Mouse (Mus musculus) hindbrain, embryonic 11.5 days (tissue): ENCODE measurements around the gene Tenm4. TPM values are rescaled to one million over a fixed set of nuclear protein-coding genes. Genes with fewer than 3 reads are reported as not detected.

Experiments used
- ATAC-seq: fragments of 200-750 bp; cut with Nextera tagmentation; 2 replicates; pipeline ENCODE4 v1.8.0; 2017; ENCODE audit warnings: mild to moderate bottlenecking, moderate TSS enrichment, moderate library complexity; ENCODE audit not compliant: low FRiP score
- DNase-seq: peaks from one replicate; pipeline ENCODE4 v3.0.0-alpha.2; 2015; ENCODE audit warnings: low spot score
- H3K27ac ChIP-seq: fragments of 300-500 bp; sonication (generic); 2 replicates; pipeline ENCODE4 v1.5.1; 2014; ENCODE audit warnings: mild to moderate bottlenecking, low read depth, low read length
- H3K27me3 ChIP-seq: fragments of 300-500 bp; sonication (generic); 2 replicates; pipeline ENCODE4 v1.6.1; 2014; ENCODE audit warnings: mild to moderate bottlenecking, low read length, moderate library complexity, mixed read lengths; ENCODE audit not compliant: control insufficient read depth, insufficient read depth
- H3K36me3 ChIP-seq: fragments of 300-500 bp; sonication (generic); 2 replicates; pipeline ENCODE4 v1.6.1; 2014; ENCODE audit warnings: mild to moderate bottlenecking, low read length, moderate library complexity, mixed read lengths; ENCODE audit not compliant: control insufficient read depth, insufficient read depth
- H3K4me1 ChIP-seq: fragments of 300-500 bp; sonication (generic); replicated peaks from 2 replicates; pipeline ENCODE4 v1.6.1; 2014; ENCODE audit warnings: low read length, mixed read lengths; ENCODE audit not compliant: control insufficient read depth, insufficient read depth
- H3K4me2 ChIP-seq: fragments of 300-500 bp; sonication (generic); replicated peaks from 2 replicates; pipeline ENCODE4 v1.6.1; 2014; ENCODE audit warnings: mild to moderate bottlenecking, low read depth, low read length
- H3K4me3 ChIP-seq: fragments of 300-500 bp; sonication (generic); 2 replicates; pipeline ENCODE4 v1.5.1; 2014; ENCODE audit warnings: low read depth, low read length
- H3K9ac ChIP-seq: fragments of 300-500 bp; sonication (generic); 2 replicates; pipeline ENCODE4 v1.6.1; 2014; ENCODE audit warnings: low read depth, low read length
- H3K9me3 ChIP-seq: fragments of 300-500 bp; sonication (generic); 2 replicates; pipeline ENCODE4 v1.6.1; 2016; ENCODE audit warnings: low read length; ENCODE audit not compliant: control insufficient read depth
- WGBS: fragments of 180-500 bp; shearing (Covaris S2); extraction: QIAGEN DNeasy Blood & Tissue Kit; methylation state at CpG from one replicate; pipeline ENCODE4 v1.1.7; 2014; 5-methylcytosine and 5-hydroxymethylcytosine counted together
- polyA plus RNA-seq: library from polyadenylated mRNA; unstranded; fragments of >200 nt; fragmentation: Nextera tagmentation; extraction: Ambion mirVana; gene quantifications from 2 replicates; pipeline ENCODE4 v1.2.1, GENCODE M21; 2014

The Tenm4 gene
- polyA plus RNA-seq, 1 experiment from 2014 or later = 24.0 TPM

- H3K4me2 ChIP-seq = no peak overlapping the region
- no peaks in the 10 kb centered on the region for H3K9me3 ChIP-seq
- DNase-seq (no peak), ATAC-seq (no peak)
- no peaks in the 10 kb centered on the region for H3K27me3 ChIP-seq
- no peak overlapping the region for H3K9ac ChIP-seq
- no peak overlapping the region for H3K27ac ChIP-seq
- WGBS = 78% methylated on average over 1 of the region's 1 CpGs
- no peaks in the 10 kb centered on the region for H3K4me1 ChIP-seq
- no peak overlapping the region for H3K4me3 ChIP-seq
- H3K36me3 ChIP-seq = no peaks in the 10 kb centered on the region
These were observed 73.8 kb downstream of the Tenm4 start for GRCm38 (mm10) chr7:96244796-96245195.

GRCm38 (mm10) chr7:96259630-96260029 is 88.6 kb downstream of the Tenm4 start:
- no peak for DNase-seq
- 81% methylated on average over 6 of the region's 6 CpGs for WGBS

GRCm38 (mm10) chr7:96262182-96262581 is 91.1 kb downstream of the Tenm4 start:
- no peaks in the 10 kb centered on the region for H3K9me3 ChIP-seq
- no peak for ATAC-seq
- DNase-seq = no peak
- no peaks in the 10 kb centered on the region for H3K4me1 ChIP-seq
- no peaks in the 10 kb centered on the region for H3K36me3 ChIP-seq
- no peak overlapping the region for H3K4me2 ChIP-seq
- H3K9ac ChIP-seq = no peak overlapping the region
- H3K27me3 ChIP-seq = no peaks in the 10 kb centered on the region
- no peak overlapping the region for H3K27ac ChIP-seq
- no peak overlapping the region for H3K4me3 ChIP-seq

More at GRCm38 (mm10) chr7:96259630-96260029, 88.6 kb downstream of the Tenm4 start:
- Histone ChIP-seq H3K36me3 (no peaks in the 10 kb centered on the region), H3K4me1 (no peaks in the 10 kb centered on the region), H3K27ac (no peak overlapping the region), H3K27me3 (no peaks in the 10 kb centered on the region), H3K4me2 (no peak overlapping the region), H3K9ac (no peak overlapping the region), H3K9me3 (no peaks in the 10 kb centered on the region), H3K4me3 (no peak overlapping the region)
- ATAC-seq = no peak

- H3K4me2 ChIP-seq = no peak overlapping the region
- H3K9me3 ChIP-seq = no peaks in the 10 kb centered on the region
- H3K27me3 ChIP-seq = no peaks in the 10 kb centered on the region
- H3K36me3 ChIP-seq = no peaks in the 10 kb centered on the region
- no peak overlapping the region for H3K27ac ChIP-seq
- H3K9ac ChIP-seq = no peak overlapping the region
- ATAC-seq = no peak
- H3K4me1 ChIP-seq = no peaks in the 10 kb centered on the region
- no peak for DNase-seq
- H3K4me3 ChIP-seq = no peak overlapping the region
- 92% methylated on average over 1 of the region's 1 CpGs for WGBS
These were observed 94.9 kb downstream of the Tenm4 start for GRCm38 (mm10) chr7:96265941-96266340.

GRCm38 (mm10) chr7:96267266-96267665 is 96.2 kb downstream of the Tenm4 start:
- Histone ChIP-seq H3K9me3 (no peaks in the 10 kb centered on the region), H3K27ac (no peak overlapping the region), H3K36me3 (no peaks in the 10 kb centered on the region), H3K27me3 (no peaks in the 10 kb centered on the region), H3K4me2 (no peak overlapping the region), H3K9ac (no peak overlapping the region), H3K4me3 (no peak overlapping the region), H3K4me1 (no peaks in the 10 kb centered on the region)
- no peak for DNase-seq
- WGBS = 60% methylated on average over 6 of the region's 6 CpGs
- no peak for ATAC-seq

- ATAC-seq (no peak), DNase-seq (no peak)
- Histone ChIP-seq H3K36me3 (no peaks in the 10 kb centered on the region), H3K9ac (no peak overlapping the region), H3K27ac (no peak overlapping the region), H3K27me3 (no peaks in the 10 kb centered on the region), H3K4me2 (no peak overlapping the region), H3K4me3 (no peak overlapping the region), H3K4me1 (no peaks in the 10 kb centered on the region), H3K9me3 (no peaks in the 10 kb centered on the region)
- WGBS = 66% methylated on average over 4 of the region's 4 CpGs
These were observed 99.6 kb downstream of the Tenm4 start for GRCm38 (mm10) chr7:96270684-96271083.

- Histone ChIP-seq H3K4me1 (no peaks in the 10 kb centered on the region), H3K9me3 (no peaks in the 10 kb centered on the region), H3K36me3 (no peaks in the 10 kb centered on the region), H3K4me3 (no peak overlapping the region), H3K9ac (no peak overlapping the region), H3K27ac (no peak overlapping the region), H3K4me2 (no peak overlapping the region), H3K27me3 (no peaks in the 10 kb centered on the region)
- no peak for ATAC-seq
- DNase-seq = no peak
- WGBS = 59% methylated on average over 3 of the region's 3 CpGs
These were observed 101.0 kb downstream of the Tenm4 start for GRCm38 (mm10) chr7:96272068-96272467.

GRCm38 (mm10) chr7:96274486-96274885 is 103.4 kb downstream of the Tenm4 start:
- H3K4me3 ChIP-seq = no peak overlapping the region
- no peak overlapping the region for H3K27ac ChIP-seq
- H3K4me1 ChIP-seq = no peaks in the 10 kb centered on the region
- DNase-seq (no peak), ATAC-seq (no peak)
- H3K4me2 ChIP-seq = no peak overlapping the region
- H3K27me3 ChIP-seq = no peaks in the 10 kb centered on the region
- H3K36me3 ChIP-seq = no peaks in the 10 kb centered on the region
- no peak overlapping the region for H3K9ac ChIP-seq
- WGBS = 71% methylated on average over 2 of the region's 2 CpGs
- H3K9me3 ChIP-seq = no peaks in the 10 kb centered on the region

- 72% methylated on average over 10 of the region's 10 CpGs for whole genome bisulfite sequencing
- Histone ChIP-seq H3K27ac (no peak overlapping the region), H3K9me3 (no peaks in the 10 kb centered on the region), H3K4me3 (no peak overlapping the region), H3K9ac (no peak overlapping the region), H3K27me3 (no peaks in the 10 kb centered on the region), H3K4me2 (no peak overlapping the region), H3K36me3 (no peaks in the 10 kb centered on the region), H3K4me1 (no peaks in the 10 kb centered on the region)
- DNase-seq = no peak
- no peak for ATAC-seq
These were observed 106.5 kb downstream of the Tenm4 start for GRCm38 (mm10) chr7:96277550-96277949.
